Mouse (Mus musculus): ENCODE measurements around the gene Zfhx3. TPM values are rescaled to one million over a fixed set of nuclear protein-coding genes. Genes with fewer than 3 reads are reported as not detected.

Zfhx3 gene
- polyA plus RNA-seq, 1 experiment from 2014 or later: 68.4 TPM

DNA sequence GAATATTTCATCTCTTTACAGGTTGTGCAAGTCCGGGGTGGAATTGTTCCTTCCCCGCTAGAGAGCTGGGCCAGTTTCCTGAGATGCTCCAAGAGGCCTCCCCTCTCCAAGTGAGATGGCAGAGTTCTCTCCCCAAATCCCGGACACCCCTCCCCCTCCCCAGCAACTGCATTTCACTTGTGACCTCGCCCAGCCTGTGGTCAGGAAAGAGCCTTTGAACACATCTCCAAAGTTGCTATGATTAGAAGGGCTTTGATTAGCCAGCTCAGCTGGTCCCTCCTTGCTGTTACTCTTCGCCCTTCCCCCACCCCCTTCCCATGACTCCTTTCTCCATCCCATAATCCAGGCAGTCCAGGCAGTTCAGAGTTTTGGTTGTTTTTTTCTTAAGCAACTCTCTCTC, 670.4 kb downstream of the Zfhx3 start:
- no peaks in the 10 kb centered on the region for H3K36me3 ChIP-seq (ENCODE audit: control insufficient read depth, insufficient read depth, low read length)
- DNase-seq (peak; percentile 11), ATAC-seq (ENCODE audit: low FRiP score, low TSS enrichment) (no peak)
- H3K4me3 ChIP-seq (replicated peaks; ENCODE audit: low read depth, low read length): no peak overlapping the region
- 21% methylated on average over 5 of the region's 5 CpGs for WGBS
- H3K4me1 ChIP-seq (ENCODE audit: control insufficient read depth, insufficient read depth, low read length): peaks cover 11% of the 10 kb centered on the region
- H3K27me3 ChIP-seq (ENCODE audit: control insufficient read depth, insufficient read depth, low read length): no peaks in the 10 kb centered on the region
- H3K9ac ChIP-seq (replicated peaks; ENCODE audit: low read length): no peak overlapping the region
- no peak overlapping the region for H3K4me2 ChIP-seq (ENCODE audit: low read length)
- H3K9me3 ChIP-seq (ENCODE audit: control insufficient read depth, low read length): 0 out of 2 replicates have a peak, but pooled peaks cover 2% of the 10 kb centered on the region
- no peak overlapping the region for H3K27ac ChIP-seq (replicated peaks; ENCODE audit: low read depth, low read length)

DNA sequence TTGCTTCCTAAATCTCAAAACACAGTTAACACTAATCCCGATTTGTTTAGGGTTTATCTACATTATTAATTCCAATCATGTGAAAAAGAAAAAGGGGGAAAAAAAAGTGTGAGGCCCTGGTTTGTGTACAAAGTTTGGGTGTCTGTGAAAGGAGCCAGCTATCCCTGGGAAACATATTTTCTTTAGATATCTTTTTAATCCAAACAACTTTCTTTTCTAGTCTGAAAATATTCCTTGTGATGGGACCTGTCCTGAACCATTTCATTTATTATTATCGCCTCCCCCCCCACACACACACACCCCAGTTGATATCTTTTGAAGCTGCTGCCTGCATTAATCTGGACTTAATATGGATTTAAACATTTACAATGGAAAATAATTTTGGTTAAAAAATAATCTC, 670.8 kb downstream of the Zfhx3 start:
- H3K27me3 ChIP-seq (ENCODE audit: control insufficient read depth, insufficient read depth, low read length): no peaks in the 10 kb centered on the region
- WGBS: 65% methylated on average over 2 of the region's 2 CpGs
- 0 out of 2 replicates have a peak, but pooled peaks cover 2% of the 10 kb centered on the region for H3K9me3 ChIP-seq (ENCODE audit: control insufficient read depth, low read length)
- no peak overlapping the region for H3K4me2 ChIP-seq (ENCODE audit: low read length)
- ATAC-seq (ENCODE audit: low FRiP score, low TSS enrichment) (no peak), DNase-seq (no peak)
- H3K4me1 ChIP-seq (ENCODE audit: control insufficient read depth, insufficient read depth, low read length): peaks cover 11% of the 10 kb centered on the region
- H3K4me3 ChIP-seq (replicated peaks; ENCODE audit: low read depth, low read length): no peak overlapping the region
- no peak overlapping the region for H3K9ac ChIP-seq (replicated peaks; ENCODE audit: low read length)
- H3K36me3 ChIP-seq (ENCODE audit: control insufficient read depth, insufficient read depth, low read length): no peaks in the 10 kb centered on the region
- no peak overlapping the region for H3K27ac ChIP-seq (replicated peaks; ENCODE audit: low read depth, low read length)

DNA sequence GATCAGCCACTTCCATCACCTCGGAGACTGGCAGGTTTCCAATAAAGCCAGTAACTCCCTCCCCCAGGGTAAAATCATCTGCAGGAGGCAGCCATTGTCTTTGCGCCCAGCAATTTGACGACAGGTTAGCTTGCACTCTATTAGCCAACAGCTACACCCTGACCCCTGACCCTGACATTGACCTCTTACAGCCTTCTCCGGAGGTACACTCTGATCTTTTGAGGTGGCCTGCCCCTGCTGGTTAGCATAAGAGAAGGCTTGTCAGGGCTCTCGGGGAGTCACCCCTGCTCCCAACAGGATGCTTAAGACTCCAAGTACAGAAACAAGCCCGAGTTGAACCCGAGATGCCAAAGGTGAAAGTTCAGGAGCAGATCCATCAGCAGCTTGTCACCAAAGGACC, 678.9 kb downstream of the Zfhx3 start:
- H3K9me3 ChIP-seq (ENCODE audit: control insufficient read depth, low read length): no peaks in the 10 kb centered on the region
- H3K27me3 ChIP-seq (ENCODE audit: control insufficient read depth, insufficient read depth, low read length): no peaks in the 10 kb centered on the region
- no peaks in the 10 kb centered on the region for H3K4me1 ChIP-seq (ENCODE audit: control insufficient read depth, insufficient read depth, low read length)
- no peak overlapping the region for H3K9ac ChIP-seq (replicated peaks; ENCODE audit: low read length)
- H3K27ac ChIP-seq (replicated peaks; ENCODE audit: low read depth, low read length): no peak overlapping the region
- whole genome bisulfite sequencing: 27% methylated on average over 7 of the region's 7 CpGs
- H3K36me3 ChIP-seq (ENCODE audit: control insufficient read depth, insufficient read depth, low read length): no peaks in the 10 kb centered on the region
- no peak overlapping the region for H3K4me2 ChIP-seq (ENCODE audit: low read length)
- ATAC-seq (ENCODE audit: low FRiP score, low TSS enrichment) (no peak), DNase-seq (no peak)
- H3K4me3 ChIP-seq (replicated peaks; ENCODE audit: low read depth, low read length): no peak overlapping the region

DNA sequence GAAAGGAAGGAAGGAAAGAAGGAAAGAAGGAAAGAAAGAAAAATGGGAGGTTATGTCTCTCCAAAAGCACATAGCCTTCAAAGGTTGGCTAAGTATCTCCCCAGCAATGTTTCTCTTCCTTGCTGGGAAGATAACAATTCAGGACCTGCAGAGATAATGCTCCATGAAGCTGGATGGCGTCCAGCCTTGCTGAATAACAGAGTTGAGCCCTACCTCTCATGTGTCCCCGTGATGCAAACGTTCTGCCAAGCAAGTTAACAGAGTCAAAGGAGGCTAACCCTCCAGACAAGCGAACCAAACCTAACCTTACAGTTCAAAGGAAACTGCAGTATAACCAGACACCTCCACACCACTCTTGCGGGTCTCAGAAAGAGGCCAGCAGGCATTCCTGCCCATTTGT, 681.2 kb downstream of the Zfhx3 start:
- 61% methylated on average over 5 of the region's 5 CpGs for WGBS
- Histone ChIP-seq H3K4me2 (ENCODE audit: low read length) (no peak overlapping the region), H3K4me1 (ENCODE audit: control insufficient read depth, insufficient read depth, low read length) (no peaks in the 10 kb centered on the region), H3K4me3 (replicated peaks; ENCODE audit: low read depth, low read length) (no peak overlapping the region), H3K27ac (replicated peaks; ENCODE audit: low read depth, low read length) (no peak overlapping the region), H3K9ac (replicated peaks; ENCODE audit: low read length) (no peak overlapping the region), H3K27me3 (ENCODE audit: control insufficient read depth, insufficient read depth, low read length) (no peaks in the 10 kb centered on the region), H3K9me3 (ENCODE audit: control insufficient read depth, low read length) (no peaks in the 10 kb centered on the region), H3K36me3 (ENCODE audit: control insufficient read depth, insufficient read depth, low read length) (no peaks in the 10 kb centered on the region)
- ATAC-seq (ENCODE audit: low FRiP score, low TSS enrichment) (no peak), DNase-seq (no peak)

DNA sequence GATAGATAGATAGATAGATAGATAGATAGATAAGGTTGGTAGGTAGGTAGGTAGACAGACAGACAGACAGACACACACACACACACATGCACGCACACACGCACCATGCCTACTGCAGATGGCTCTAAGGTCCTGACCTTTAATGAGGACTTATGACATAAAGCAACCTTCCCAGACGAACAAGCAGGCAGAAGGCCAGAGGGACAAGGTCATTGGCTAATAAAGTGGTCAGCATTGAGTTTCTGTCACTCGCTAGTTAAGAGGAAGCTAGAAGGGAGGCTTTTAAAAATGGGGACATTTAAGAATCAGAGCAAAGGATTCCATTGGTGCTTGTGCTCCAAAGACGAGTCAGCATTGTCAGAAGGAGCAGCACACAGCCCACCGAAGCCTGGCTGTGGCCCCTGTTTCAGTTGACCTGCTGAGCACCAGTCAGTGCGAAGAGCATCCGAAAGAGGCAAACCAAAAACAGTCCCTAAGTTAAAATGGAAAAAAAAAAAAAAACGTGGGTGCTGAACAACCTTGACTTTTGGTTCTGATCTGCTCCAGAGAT, 683.2 kb downstream of the Zfhx3 start:
- Histone ChIP-seq H3K4me2 (ENCODE audit: low read length) (no peak overlapping the region), H3K27me3 (ENCODE audit: control insufficient read depth, insufficient read depth, low read length) (no peaks in the 10 kb centered on the region), H3K27ac (replicated peaks; ENCODE audit: low read depth, low read length) (no peak overlapping the region), H3K9ac (replicated peaks; ENCODE audit: low read length) (no peak overlapping the region), H3K9me3 (ENCODE audit: control insufficient read depth, low read length) (no peaks in the 10 kb centered on the region), H3K36me3 (ENCODE audit: control insufficient read depth, insufficient read depth, low read length) (no peaks in the 10 kb centered on the region), H3K4me3 (replicated peaks; ENCODE audit: low read depth, low read length) (no peak overlapping the region), H3K4me1 (ENCODE audit: control insufficient read depth, insufficient read depth, low read length) (no peaks in the 10 kb centered on the region)
- no peak for DNase-seq
- ATAC-seq (ENCODE audit: low FRiP score, low TSS enrichment): no peak
- WGBS: 77% methylated on average over 9 of the region's 9 CpGs

DNA sequence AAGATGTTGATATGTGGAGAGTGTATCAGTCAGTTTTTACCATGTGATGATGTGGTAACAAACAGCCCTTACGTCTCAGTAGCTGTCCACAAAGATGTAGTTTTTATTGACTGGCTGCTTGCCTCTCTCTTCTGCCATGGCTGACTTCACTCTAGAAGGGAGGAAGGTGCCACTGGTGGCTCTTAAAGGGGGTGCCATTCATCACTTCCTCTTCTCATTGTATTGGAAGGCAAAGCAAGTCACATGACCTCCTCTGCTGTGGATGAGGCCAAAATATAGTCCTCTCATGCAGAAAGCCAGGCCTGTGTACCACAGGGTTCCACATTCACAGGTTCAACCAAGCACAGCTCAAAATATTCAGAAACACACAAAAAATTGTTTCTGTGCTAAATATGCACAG, 688.6 kb downstream of the Zfhx3 start:
- ATAC-seq (ENCODE audit: low FRiP score, low TSS enrichment) (no peak), DNase-seq (no peak)
- Histone ChIP-seq H3K27me3 (ENCODE audit: control insufficient read depth, insufficient read depth, low read length) (no peaks in the 10 kb centered on the region), H3K36me3 (ENCODE audit: control insufficient read depth, insufficient read depth, low read length) (no peaks in the 10 kb centered on the region), H3K4me3 (replicated peaks; ENCODE audit: low read depth, low read length) (no peak overlapping the region), H3K9me3 (ENCODE audit: control insufficient read depth, low read length) (no peaks in the 10 kb centered on the region), H3K27ac (replicated peaks; ENCODE audit: low read depth, low read length) (no peak overlapping the region), H3K9ac (replicated peaks; ENCODE audit: low read length) (no peak overlapping the region), H3K4me1 (ENCODE audit: control insufficient read depth, insufficient read depth, low read length) (no peaks in the 10 kb centered on the region), H3K4me2 (ENCODE audit: low read length) (no peak overlapping the region)
- WGBS: 93% methylated on average over 1 of the region's 1 CpGs

DNA sequence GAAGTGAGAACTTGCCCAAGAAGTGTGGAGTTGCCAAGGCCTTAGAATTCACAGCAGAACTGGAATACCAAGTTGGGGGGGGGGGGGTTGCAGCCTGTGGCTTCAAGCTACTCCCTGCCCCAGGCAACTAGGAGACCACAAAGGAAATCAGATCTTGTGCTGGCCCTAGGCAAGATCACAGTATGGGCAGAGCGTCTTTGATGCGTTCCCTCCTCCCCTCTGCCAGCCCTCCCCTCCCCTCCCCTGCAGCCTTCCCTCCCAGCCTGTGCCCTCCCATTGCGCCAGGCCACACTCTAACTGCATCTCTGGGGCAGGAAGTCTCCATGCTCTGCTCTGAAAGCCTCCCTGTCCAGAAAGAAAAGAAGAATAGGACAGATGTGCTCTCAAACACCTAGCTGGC, 691.8 kb downstream of the Zfhx3 start:
- H3K27ac ChIP-seq (replicated peaks; ENCODE audit: low read depth, low read length): no peak overlapping the region
- H3K9ac ChIP-seq (replicated peaks; ENCODE audit: low read length): no peak overlapping the region
- H3K4me1 ChIP-seq (ENCODE audit: control insufficient read depth, insufficient read depth, low read length): no peaks in the 10 kb centered on the region
- H3K4me3 ChIP-seq (replicated peaks; ENCODE audit: low read depth, low read length): no peak overlapping the region
- H3K27me3 ChIP-seq (ENCODE audit: control insufficient read depth, insufficient read depth, low read length): no peaks in the 10 kb centered on the region
- WGBS: 46% methylated on average over 3 of the region's 3 CpGs
- no peaks in the 10 kb centered on the region for H3K36me3 ChIP-seq (ENCODE audit: control insufficient read depth, insufficient read depth, low read length)
- ATAC-seq (ENCODE audit: low FRiP score, low TSS enrichment) (no peak), DNase-seq (peak; percentile 23)
- no peaks in the 10 kb centered on the region for H3K9me3 ChIP-seq (ENCODE audit: control insufficient read depth, low read length)
- no peak overlapping the region for H3K4me2 ChIP-seq (ENCODE audit: low read length)

DNA sequence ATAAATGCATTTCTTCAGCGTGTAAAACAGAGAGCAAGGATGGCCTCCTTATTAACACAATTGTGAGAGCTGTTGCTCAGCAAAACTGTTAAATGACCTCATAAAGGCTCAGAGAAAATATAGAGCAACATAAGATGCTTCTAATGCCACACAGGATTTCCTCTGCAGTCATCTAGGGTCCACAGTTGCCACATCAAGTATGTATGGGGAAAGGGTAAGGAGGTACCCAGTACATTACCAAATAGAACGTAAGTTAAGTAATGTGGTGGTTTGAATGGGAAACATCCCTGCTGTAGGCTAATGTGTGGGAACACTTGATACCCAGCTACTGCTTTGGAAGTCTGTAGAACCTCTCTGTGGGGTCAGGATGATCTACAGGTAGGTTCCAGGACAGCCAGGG, 695.4 kb downstream of the Zfhx3 start:
- H3K9me3 ChIP-seq (ENCODE audit: control insufficient read depth, low read length): no peaks in the 10 kb centered on the region
- ATAC-seq (ENCODE audit: low FRiP score, low TSS enrichment) (no peak), DNase-seq (no peak)
- no peaks in the 10 kb centered on the region for H3K4me1 ChIP-seq (ENCODE audit: control insufficient read depth, insufficient read depth, low read length)
- no peaks in the 10 kb centered on the region for H3K36me3 ChIP-seq (ENCODE audit: control insufficient read depth, insufficient read depth, low read length)
- no peak overlapping the region for H3K4me3 ChIP-seq (replicated peaks; ENCODE audit: low read depth, low read length)
- no peak overlapping the region for H3K9ac ChIP-seq (replicated peaks; ENCODE audit: low read length)
- no peaks in the 10 kb centered on the region for H3K27me3 ChIP-seq (ENCODE audit: control insufficient read depth, insufficient read depth, low read length)
- H3K4me2 ChIP-seq (ENCODE audit: low read length): no peak overlapping the region
- no peak overlapping the region for H3K27ac ChIP-seq (replicated peaks; ENCODE audit: low read depth, low read length)
- 96% methylated on average over 2 of the region's 2 CpGs for WGBS

DNA sequence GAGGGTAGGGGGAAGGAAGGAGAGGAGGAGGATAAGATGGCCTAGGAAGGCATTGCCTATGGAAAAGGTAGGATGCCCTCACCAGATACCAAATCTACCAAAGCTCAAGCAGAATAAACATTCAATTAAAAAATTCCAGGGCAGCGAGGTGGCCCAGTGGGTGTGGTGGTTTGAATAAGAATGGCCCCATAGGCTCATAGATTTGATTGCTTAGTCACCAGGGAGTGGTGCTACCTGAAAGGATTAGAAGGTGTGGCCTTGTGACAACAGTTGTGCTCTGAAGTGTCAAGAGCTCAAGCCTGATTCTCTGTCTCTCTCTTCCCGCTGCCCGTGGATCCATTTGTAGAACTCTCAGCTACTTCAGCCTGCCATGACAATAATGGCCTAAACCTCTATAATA, 703.2 kb downstream of the Zfhx3 start:
- H3K9me3 ChIP-seq (ENCODE audit: control insufficient read depth, low read length): no peaks in the 10 kb centered on the region
- no peak for ATAC-seq (ENCODE audit: low FRiP score, low TSS enrichment)
- H3K4me3 ChIP-seq (replicated peaks; ENCODE audit: low read depth, low read length): no peak overlapping the region
- no peak overlapping the region for H3K27ac ChIP-seq (replicated peaks; ENCODE audit: low read depth, low read length)
- no peaks in the 10 kb centered on the region for H3K36me3 ChIP-seq (ENCODE audit: control insufficient read depth, insufficient read depth, low read length)
- H3K4me2 ChIP-seq (ENCODE audit: low read length): no peak overlapping the region
- no peaks in the 10 kb centered on the region for H3K4me1 ChIP-seq (ENCODE audit: control insufficient read depth, insufficient read depth, low read length)
- no peaks in the 10 kb centered on the region for H3K27me3 ChIP-seq (ENCODE audit: control insufficient read depth, insufficient read depth, low read length)
- no peak overlapping the region for H3K9ac ChIP-seq (replicated peaks; ENCODE audit: low read length)
- DNase-seq: no peak
- WGBS: 80% methylated on average over 3 of the region's 3 CpGs
